Comparison of ENCODE assay signal across 8 mouse cellular contexts in the genomic region with DNA sequence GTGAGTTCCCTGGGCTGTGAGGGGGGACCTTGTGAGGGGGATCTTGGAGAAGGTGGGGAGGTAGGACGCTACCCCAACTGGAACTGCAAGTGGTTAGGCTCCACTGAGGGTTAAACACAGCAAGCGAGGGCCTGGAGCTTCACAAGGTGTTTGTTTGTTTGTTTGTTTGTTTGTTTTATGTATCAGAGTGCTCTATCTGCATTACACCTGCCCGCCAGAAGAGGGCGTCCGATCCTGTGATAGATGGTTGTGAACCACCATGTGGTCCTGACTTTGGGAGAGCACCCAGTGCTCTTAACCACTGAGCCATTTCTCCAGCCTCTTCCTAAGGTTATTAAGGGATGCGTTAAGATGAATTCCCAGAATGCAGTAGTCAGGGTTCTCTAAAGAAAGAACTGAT. TPM values are rescaled to one million over a fixed set of nuclear protein-coding genes. Genes with fewer than 3 reads are reported as not detected.
DNase-seq lines count a peak whose midpoint lies in the region; ATAC-seq and TF ChIP-seq lines count a peak whose summit lies in the region.

No protein-coding gene starts in this region.

- no peak overlapping the region for H3K4me3 ChIP-seq in embryonic fibroblast, embryonic 13.5 days (ENCODE audit: insufficient read depth, low read length)
- H3K4me3 ChIP-seq in kidney, embryonic 16.5 days (ENCODE audit: low read length) = peak overlapping the region; percentile 41
- H3K4me3 ChIP-seq in midbrain, embryonic 14.5 days (replicated peaks; ENCODE audit: low read depth, low read length) = peak overlapping the region; percentile 24; the same call in 1 of the 2 replicates

- TF ChIP-seq POLR2A in embryonic fibroblast, embryonic 13.5 days (IDR thresholded peaks at IDR 0.05; ENCODE audit: low read depth, low read length) = no peak

- H3K36me3 ChIP-seq in kidney, embryonic 16.5 days (ENCODE audit: insufficient read depth, low read length) = no peaks in the 10 kb centered on the region
- H3K36me3 ChIP-seq in midbrain, embryonic 14.5 days (ENCODE audit: control insufficient read depth, insufficient read depth, low read length) = no peaks in the 10 kb centered on the region

- 42% methylated on average over 6 of the region's 6 CpGs for WGBS in kidney, embryonic 16.5 days
- WGBS in midbrain, embryonic 14.5 days = 30% methylated on average over 6 of the region's 6 CpGs

- H3K4me1 ChIP-seq in embryonic fibroblast, embryonic 13.5 days (ENCODE audit: control insufficient read depth, insufficient read depth, low read length) = no peaks in the 10 kb centered on the region
- no peaks in the 10 kb centered on the region for H3K4me1 ChIP-seq in kidney, embryonic 16.5 days (ENCODE audit: insufficient read depth, low read length)
- no peaks in the 10 kb centered on the region for H3K4me1 ChIP-seq in midbrain, embryonic 14.5 days (ENCODE audit: control insufficient read depth, insufficient read depth, low read length)

- H3K27me3 ChIP-seq in kidney, embryonic 16.5 days (ENCODE audit: insufficient read depth, low read length) = no peaks in the 10 kb centered on the region
- no peaks in the 10 kb centered on the region for H3K27me3 ChIP-seq in midbrain, embryonic 14.5 days (ENCODE audit: control insufficient read depth, insufficient read depth, low read length)

- peak; percentile 28; the same call in 1 of the 2 replicates for TF ChIP-seq CTCF in embryonic fibroblast, embryonic 13.5 days (IDR thresholded peaks at IDR 0.05; ENCODE audit: borderline replicate concordance, insufficient read depth, low read length)

- ATAC-seq in kidney, embryonic 16.5 days (ENCODE audit: low FRiP score, low TSS enrichment) = no peak
- ATAC-seq in midbrain, embryonic 14.5 days (ENCODE audit: low FRiP score, low TSS enrichment) = no peak
- no peak for ATAC-seq in megakaryocyte-erythroid progenitor cell, adult 5-6 weeks (replicated peaks; ENCODE audit: low FRiP score, low TSS enrichment, poor library complexity, severe bottlenecking)

- no peaks in the 10 kb centered on the region for H3K9me3 ChIP-seq in kidney, embryonic 16.5 days (ENCODE audit: low read length)
- H3K9me3 ChIP-seq in midbrain, embryonic 14.5 days (ENCODE audit: control insufficient read depth, low read length) = no peaks in the 10 kb centered on the region

- DNase-seq in adrenal gland, postnatal 25 days = peak; percentile 30
- DNase-seq in adrenal gland, postnatal 4 days (ENCODE audit: low spot score in 2 of 2) = no peak
- DNase-seq in A20 (ENCODE audit: low read depth, low spot score) = peak; percentile 66
- DNase-seq in midbrain, embryonic 14.5 days = no peak
- no peak for DNase-seq in right cerebral cortex, postnatal 10 days (ENCODE audit: low spot score in 2 of 2)

- H3K27ac ChIP-seq in embryonic fibroblast, embryonic 13.5 days (ENCODE audit: insufficient read depth, low read length) = no peak overlapping the region
- no peak overlapping the region for H3K27ac ChIP-seq in kidney, embryonic 16.5 days (ENCODE audit: low read length)
- no peak overlapping the region for H3K27ac ChIP-seq in midbrain, embryonic 14.5 days (replicated peaks; ENCODE audit: low read depth, low read length)

- H3K9ac ChIP-seq in kidney, embryonic 16.5 days (replicated peaks; ENCODE audit: low read length) = no peak overlapping the region
- H3K9ac ChIP-seq in midbrain, embryonic 14.5 days (replicated peaks; ENCODE audit: low read length) = peak overlapping the region; percentile 16; the same call in 1 of the 2 replicates

- peak overlapping the region; percentile 62 for H3K4me2 ChIP-seq in kidney, embryonic 16.5 days (replicated peaks; ENCODE audit: low read depth, low read length)
- H3K4me2 ChIP-seq in midbrain, embryonic 14.5 days (ENCODE audit: low read length) = peak overlapping the region; percentile 60

RNA-seq across cellular contexts. Expression of a gene that starts 15.7 kb away (rescaled TPM):
- total RNA-seq in adrenal gland, postnatal 25 days (2021) = 0.33 TPM in 1 of 2 replicates, not detected in the other
- 10 to 100 TPM in 1 of 2 experiments, 1 to 10 TPM in 1; 6.5 to 12.0 TPM for total RNA-seq in adrenal gland, postnatal 4 days (2021)
- polyA plus RNA-seq in embryonic fibroblast, embryonic 13.5 days (2011; ENCODE audit: insufficient read length, low read depth, missing spikeins) = 0.51 and 0.72 TPM in 2 replicates
- polyA plus RNA-seq in kidney, embryonic 16.5 days (2015; fragmentation: Nextera tagmentation; extraction: Ambion mirVana) = 2.7 and 3.0 TPM in 2 replicates
- 0.54 and 0.61 TPM in 2 replicates for polyA plus RNA-seq in midbrain, embryonic 14.5 days (2014; fragmentation: Nextera tagmentation; extraction: Ambion mirVana)
- 163 and 165 TPM in 2 replicates for total RNA-seq in megakaryocyte-erythroid progenitor cell, adult 5-6 weeks (2014; fragmentation: Nextera tagmentation)
- total RNA-seq in megakaryocyte-erythroid progenitor cell, adult 5-6 weeks (2017) = 119 and 185 TPM in 2 replicates

RNA-seq across cellular contexts. Expression of a gene that starts 26.9 kb away (rescaled TPM):
- total RNA-seq in adrenal gland, postnatal 25 days (2021) = 39.2 and 40.0 TPM in 2 replicates
- total RNA-seq in adrenal gland, postnatal 4 days (2021) = 10 to 100 TPM; 37.8 to 42.8 TPM
- 38.6 and 42.3 TPM in 2 replicates for polyA plus RNA-seq in embryonic fibroblast, embryonic 13.5 days (2011; ENCODE audit: insufficient read length, low read depth, missing spikeins)
- 33.1 and 38.4 TPM in 2 replicates for polyA plus RNA-seq in kidney, embryonic 16.5 days (2015; fragmentation: Nextera tagmentation; extraction: Ambion mirVana)
- 100 and 102 TPM in 2 replicates for polyA plus RNA-seq in midbrain, embryonic 14.5 days (2014; fragmentation: Nextera tagmentation; extraction: Ambion mirVana)
- 32.4 and 36.2 TPM in 2 replicates for total RNA-seq in megakaryocyte-erythroid progenitor cell, adult 5-6 weeks (2014; fragmentation: Nextera tagmentation)
- total RNA-seq in megakaryocyte-erythroid progenitor cell, adult 5-6 weeks (2017) = 41.9 and 61.3 TPM in 2 replicates

RNA-seq across cellular contexts. Expression of a gene that starts 34.8 kb away (rescaled TPM):
- total RNA-seq in adrenal gland, postnatal 25 days (2021) = 337 and 444 TPM in 2 replicates
- 100 to 1,000 TPM; 214 to 225 TPM for total RNA-seq in adrenal gland, postnatal 4 days (2021)
- polyA plus RNA-seq in embryonic fibroblast, embryonic 13.5 days (2011; ENCODE audit: insufficient read length, low read depth, missing spikeins) = 156 and 191 TPM in 2 replicates
- 177 and 178 TPM in 2 replicates for polyA plus RNA-seq in kidney, embryonic 16.5 days (2015; fragmentation: Nextera tagmentation; extraction: Ambion mirVana)
- 196 and 210 TPM in 2 replicates for polyA plus RNA-seq in midbrain, embryonic 14.5 days (2014; fragmentation: Nextera tagmentation; extraction: Ambion mirVana)
- total RNA-seq in megakaryocyte-erythroid progenitor cell, adult 5-6 weeks (2014; fragmentation: Nextera tagmentation) = 82.2 and 101 TPM in 2 replicates
- 163 and 179 TPM in 2 replicates for total RNA-seq in megakaryocyte-erythroid progenitor cell, adult 5-6 weeks (2017)

RNA-seq across cellular contexts. Expression of a gene that starts 43.4 kb away (rescaled TPM):
- 603 and 640 TPM in 2 replicates for total RNA-seq in adrenal gland, postnatal 25 days (2021)
- total RNA-seq in adrenal gland, postnatal 4 days (2021) = 100 to 1,000 TPM; 365 to 381 TPM
- polyA plus RNA-seq in embryonic fibroblast, embryonic 13.5 days (2011; ENCODE audit: insufficient read length, low read depth, missing spikeins) = 257 and 312 TPM in 2 replicates
- 449 and 450 TPM in 2 replicates for polyA plus RNA-seq in kidney, embryonic 16.5 days (2015; fragmentation: Nextera tagmentation; extraction: Ambion mirVana)
- polyA plus RNA-seq in midbrain, embryonic 14.5 days (2014; fragmentation: Nextera tagmentation; extraction: Ambion mirVana) = 526 and 563 TPM in 2 replicates
- 371 and 563 TPM in 2 replicates for total RNA-seq in megakaryocyte-erythroid progenitor cell, adult 5-6 weeks (2014; fragmentation: Nextera tagmentation)
- total RNA-seq in megakaryocyte-erythroid progenitor cell, adult 5-6 weeks (2017) = 122 and 226 TPM in 2 replicates

RNA-seq across cellular contexts. Expression of a gene that starts 50.7 kb away (rescaled TPM):
- total RNA-seq in adrenal gland, postnatal 25 days (2021) = 109 TPM in 2 replicates
- 10 to 100 TPM; 82.4 to 93.3 TPM for total RNA-seq in adrenal gland, postnatal 4 days (2021)
- polyA plus RNA-seq in embryonic fibroblast, embryonic 13.5 days (2011; ENCODE audit: insufficient read length, low read depth, missing spikeins) = 46.6 and 48.8 TPM in 2 replicates
- 82.6 and 90.6 TPM in 2 replicates for polyA plus RNA-seq in kidney, embryonic 16.5 days (2015; fragmentation: Nextera tagmentation; extraction: Ambion mirVana)
- 53.4 and 61.2 TPM in 2 replicates for polyA plus RNA-seq in midbrain, embryonic 14.5 days (2014; fragmentation: Nextera tagmentation; extraction: Ambion mirVana)
- total RNA-seq in megakaryocyte-erythroid progenitor cell, adult 5-6 weeks (2014; fragmentation: Nextera tagmentation) = 64.4 and 88.9 TPM in 2 replicates
- 208 and 338 TPM in 2 replicates for total RNA-seq in megakaryocyte-erythroid progenitor cell, adult 5-6 weeks (2017)

Comparison
In these comparisons a context has a peak if more than half of its experiments do, and no peak if none do; other contexts are left out.
1. DNase-seq: peak in adrenal gland, postnatal 25 days (single experiment) and A20 (single experiment); none in adrenal gland, postnatal 4 days (0 of 2), midbrain, embryonic 14.5 days (single experiment) and right cerebral cortex, postnatal 10 days (0 of 2).
2. RNA of a gene that starts 15.7 kb away (total RNA-seq): 119 to 185 TPM in megakaryocyte-erythroid progenitor cell, adult 5-6 weeks; 6.5 to 12.0 TPM in adrenal gland, postnatal 4 days and 0.33 TPM in adrenal gland, postnatal 25 days; every median in the first group is over 4 times any median in the second.